In genomic region chr15:101983315-101983948, GRCm38 (mm10) we compare ENCODE assay signal across 8 mouse cellular contexts. TPM values are rescaled to one million over a fixed set of nuclear protein-coding genes. Genes with fewer than 3 reads are reported as not detected.
A peak's percentile ranks its signal among the peaks of the same experiment; 100 is the strongest.
DNase-seq lines count a peak whose midpoint lies in the region; ATAC-seq and TF ChIP-seq lines count a peak whose summit lies in the region.

No protein-coding gene starts in this region.

- H3K36me3 ChIP-seq in embryonic facial prominence, embryonic 12.5 days, result no peaks in the 10 kb centered on the region
- no peaks in the 10 kb centered on the region for H3K36me3 ChIP-seq in intestine, embryonic 16.5 days (ENCODE audit: control insufficient read depth, insufficient read depth, low read length)
- no peaks in the 10 kb centered on the region for H3K36me3 ChIP-seq in neural tube, embryonic 13.5 days

- intact Hi-C loops in left cerebral cortex, adult 2 months (cut with DNase I), result loop anchor here (5.0 kb wide), 1 partner anchor 756 kb away; no protein-coding TSS in a partner anchor
- intact Hi-C loops in left cerebral cortex, postnatal 4 days (cut with DNase I), result loop anchor here (5.0 kb wide), 2 partner anchors 641 to 656 kb away; no protein-coding TSS in a partner anchor

- no peaks in the 10 kb centered on the region for H3K9me3 ChIP-seq in embryonic facial prominence, embryonic 12.5 days
- H3K9me3 ChIP-seq in intestine, embryonic 16.5 days (ENCODE audit: control insufficient read depth, low read length), result no peaks in the 10 kb centered on the region
- no peaks in the 10 kb centered on the region for H3K9me3 ChIP-seq in neural tube, embryonic 13.5 days

- no peak overlapping the region for H3K9ac ChIP-seq in embryonic facial prominence, embryonic 12.5 days
- H3K9ac ChIP-seq in intestine, embryonic 16.5 days (ENCODE audit: low read depth, low read length), result peak overlapping the region; percentile 21; the same call in 1 of the 2 replicates
- peak overlapping the region; percentile 61; the same call in 1 of the 2 replicates for H3K9ac ChIP-seq in neural tube, embryonic 13.5 days

- no peak for DNase-seq in left cerebral cortex, adult 2 months (ENCODE audit: extremely low spot score in 1 of 2, low spot score in 2 of 2)
- no peak for DNase-seq in left cerebral cortex, adult 11 months (ENCODE audit: low spot score)
- no peak for DNase-seq in left cerebral cortex, postnatal 4 days
- no peak for DNase-seq in spleen, postnatal 14 days (ENCODE audit: low spot score in 2 of 2)
- no peak for DNase-seq in cerebellum, postnatal 10 days

- H3K4me1 ChIP-seq in embryonic facial prominence, embryonic 12.5 days, result peaks cover 2% of the 10 kb centered on the region
- peaks cover 17% of the 10 kb centered on the region for H3K4me1 ChIP-seq in intestine, embryonic 16.5 days (ENCODE audit: control insufficient read depth, insufficient read depth, low read length)
- H3K4me1 ChIP-seq in neural tube, embryonic 13.5 days (replicated peaks), result 0 out of 2 replicates have a peak, but pooled peaks cover 5% of the 10 kb centered on the region

- WGBS in embryonic facial prominence, embryonic 12.5 days, result 77% methylated on average over 13 of the region's 13 CpGs
- 77% methylated on average over 13 of the region's 13 CpGs for WGBS in intestine, embryonic 16.5 days
- WGBS in neural tube, embryonic 13.5 days, result 82% methylated on average over 13 of the region's 13 CpGs

- no peak overlapping the region for H3K4me3 ChIP-seq in left cerebral cortex, adult 2 months
- H3K4me3 ChIP-seq in embryonic facial prominence, embryonic 12.5 days, result peak overlapping the region; percentile 26; the same call in 1 of the 2 replicates
- no peak overlapping the region for H3K4me3 ChIP-seq in intestine, embryonic 16.5 days (ENCODE audit: low read length)
- H3K4me3 ChIP-seq in neural tube, embryonic 13.5 days, result 0 out of 2 replicates have a peak overlapping the region, but pooled peaks have one; percentile 26

- no peaks in the 10 kb centered on the region for H3K27me3 ChIP-seq in embryonic facial prominence, embryonic 12.5 days
- H3K27me3 ChIP-seq in intestine, embryonic 16.5 days (replicated peaks; ENCODE audit: control insufficient read depth, insufficient read depth, low read length), result no peaks in the 10 kb centered on the region
- peaks cover 4% of the 10 kb centered on the region for H3K27me3 ChIP-seq in neural tube, embryonic 13.5 days

- ATAC-seq in embryonic facial prominence, embryonic 12.5 days (ENCODE audit: insufficient number of reproducible peaks, insufficient read depth, low FRiP score, low TSS enrichment), result no peak
- no peak for ATAC-seq in intestine, embryonic 16.5 days
- ATAC-seq in neural tube, embryonic 13.5 days (ENCODE audit: low read depth), result peak; percentile 12; the same call in 1 of the 2 replicates

- peak overlapping the region; percentile 78 for H3K27ac ChIP-seq in left cerebral cortex, adult 2 months
- H3K27ac ChIP-seq in embryonic facial prominence, embryonic 12.5 days, result peak overlapping the region; percentile 66
- peak overlapping the region; percentile 33 for H3K27ac ChIP-seq in intestine, embryonic 16.5 days (ENCODE audit: low read length)
- peak overlapping the region; percentile 80 for H3K27ac ChIP-seq in neural tube, embryonic 13.5 days (replicated peaks)

- H3K4me2 ChIP-seq in embryonic facial prominence, embryonic 12.5 days (replicated peaks), result peak overlapping the region; percentile 48
- H3K4me2 ChIP-seq in intestine, embryonic 16.5 days (ENCODE audit: low read depth, low read length), result peak overlapping the region; percentile 48
- H3K4me2 ChIP-seq in neural tube, embryonic 13.5 days, result peak overlapping the region; percentile 52

- TF ChIP-seq CTCF in left cerebral cortex, adult 2 months (IDR thresholded peaks at IDR 0.05), result no peak; the same call in none of the 2 replicates

RNA-seq across cellular contexts. Expression of gene Krt8, which starts 20.9 kb away (rescaled TPM):
- total RNA-seq in left cerebral cortex, adult 2 months (2021), result under 1 TPM in 1 of 2 experiments, not detected in 1; 0.29 TPM
- 45.6 and 56.5 TPM in 2 replicates for polyA plus RNA-seq in embryonic facial prominence, embryonic 12.5 days (2016; fragmentation: Nextera tagmentation; extraction: Ambion mirVana)
- polyA plus RNA-seq in intestine, embryonic 16.5 days (2015; fragmentation: Nextera tagmentation; extraction: Ambion mirVana), result 1,017 and 1,065 TPM in 2 replicates
- 0.82 and 4.3 TPM in 2 replicates for polyA plus RNA-seq in neural tube, embryonic 13.5 days (2015; fragmentation: Nextera tagmentation; extraction: Ambion mirVana)
- under 1 TPM in 1 of 2 experiments, not detected in 1; 0.18 TPM for total RNA-seq in left cerebral cortex, postnatal 4 days (2021)

RNA-seq across cellular contexts. Expression of gene Krt78, which starts 29.3 kb away (rescaled TPM):
- total RNA-seq in left cerebral cortex, adult 2 months (2021), result not detected
- polyA plus RNA-seq in embryonic facial prominence, embryonic 12.5 days (2016; fragmentation: Nextera tagmentation; extraction: Ambion mirVana), result 0.13 TPM in 1 of 2 replicates, not detected in the other
- polyA plus RNA-seq in intestine, embryonic 16.5 days (2015; fragmentation: Nextera tagmentation; extraction: Ambion mirVana), result 0.07 and 0.17 TPM in 2 replicates
- polyA plus RNA-seq in neural tube, embryonic 13.5 days (2015; fragmentation: Nextera tagmentation; extraction: Ambion mirVana), result not detected in 2 replicates
- total RNA-seq in left cerebral cortex, postnatal 4 days (2021), result not detected

RNA-seq across cellular contexts. Expression of gene Krt79, which starts 43.3 kb away (rescaled TPM):
- not detected for total RNA-seq in left cerebral cortex, adult 2 months (2021)
- 0.28 TPM in 1 of 2 replicates, not detected in the other for polyA plus RNA-seq in embryonic facial prominence, embryonic 12.5 days (2016; fragmentation: Nextera tagmentation; extraction: Ambion mirVana)
- polyA plus RNA-seq in intestine, embryonic 16.5 days (2015; fragmentation: Nextera tagmentation; extraction: Ambion mirVana), result 0.06 TPM in 1 of 2 replicates, not detected in the other
- polyA plus RNA-seq in neural tube, embryonic 13.5 days (2015; fragmentation: Nextera tagmentation; extraction: Ambion mirVana), result 0.32 TPM in 2 replicates
- total RNA-seq in left cerebral cortex, postnatal 4 days (2021), result under 1 TPM in 1 of 2 experiments, not detected in 1; 0.32 TPM

RNA-seq across cellular contexts. Expression of gene Krt18, which starts 44.5 kb away (rescaled TPM):
- under 1 TPM; 0.33 to 0.38 TPM for total RNA-seq in left cerebral cortex, adult 2 months (2021)
- polyA plus RNA-seq in embryonic facial prominence, embryonic 12.5 days (2016; fragmentation: Nextera tagmentation; extraction: Ambion mirVana), result 47.5 and 50.6 TPM in 2 replicates
- 353 and 370 TPM in 2 replicates for polyA plus RNA-seq in intestine, embryonic 16.5 days (2015; fragmentation: Nextera tagmentation; extraction: Ambion mirVana)
- 1.4 and 3.8 TPM in 2 replicates for polyA plus RNA-seq in neural tube, embryonic 13.5 days (2015; fragmentation: Nextera tagmentation; extraction: Ambion mirVana)
- under 1 TPM; 0.26 to 0.64 TPM for total RNA-seq in left cerebral cortex, postnatal 4 days (2021)

RNA-seq across cellular contexts. Expression of gene Krt4, which starts 58.9 kb away (rescaled TPM):
- total RNA-seq in left cerebral cortex, adult 2 months (2021), result not detected
- polyA plus RNA-seq in embryonic facial prominence, embryonic 12.5 days (2016; fragmentation: Nextera tagmentation; extraction: Ambion mirVana), result 0.20 and 0.68 TPM in 2 replicates
- 1.0 TPM in 1 of 2 replicates, not detected in the other for polyA plus RNA-seq in intestine, embryonic 16.5 days (2015; fragmentation: Nextera tagmentation; extraction: Ambion mirVana)
- polyA plus RNA-seq in neural tube, embryonic 13.5 days (2015; fragmentation: Nextera tagmentation; extraction: Ambion mirVana), result 0.11 TPM in 1 of 2 replicates, not detected in the other
- under 1 TPM in 1 of 2 experiments, not detected in 1; 0.24 TPM for total RNA-seq in left cerebral cortex, postnatal 4 days (2021)

Comparison
In these comparisons a context has a peak if more than half of its experiments do, and no peak if none do; other contexts are left out.
1. H3K4me3 ChIP-seq: peak in embryonic facial prominence, embryonic 12.5 days (single experiment) and neural tube, embryonic 13.5 days (single experiment); none in left cerebral cortex, adult 2 months (single experiment) and intestine, embryonic 16.5 days (single experiment).
2. Peak in every context shown above with its lines, with median percentiles within 50 percentile points of each other: H3K27ac ChIP-seq and H3K4me2 ChIP-seq.